In genomic region chr5:111366140-111366539, GRCm38 (mm10) we compare ENCODE assay signal across 26 mouse cellular contexts. TPM values are rescaled to one million over a fixed set of nuclear protein-coding genes. Genes with fewer than 3 reads are reported as not detected.
DNase-seq lines count a peak whose midpoint lies in the region; ATAC-seq lines count a peak whose summit lies in the region.
"Had no signal": no experiment of that assay in that cellular context is flagged by ENCODE, and none has a peak within 500 bp of the region (broad histone marks: within the 10 kb centered on the region; RNA-seq: fewer than 3 reads in every experiment).

No protein-coding gene starts in this region.

- 82% methylated on average over 5 of the region's 5 CpGs for WGBS in forebrain, embryonic 13.5 days
- WGBS in forebrain, embryonic 10.5 days: 88% methylated on average over 5 of the region's 5 CpGs
- 61% methylated on average over 5 of the region's 5 CpGs for WGBS in hindbrain, embryonic 15.5 days
- 93% methylated on average over 5 of the region's 5 CpGs for WGBS in hindbrain, embryonic 10.5 days
- WGBS in midbrain, embryonic 12.5 days: 83% methylated on average over 5 of the region's 5 CpGs
- 62% methylated on average over 5 of the region's 5 CpGs for WGBS in midbrain, embryonic 16.5 days

- no peak overlapping the region for H3K9ac ChIP-seq in forebrain, embryonic 13.5 days
- H3K9ac ChIP-seq in hindbrain, embryonic 15.5 days: no peak overlapping the region
- no peak overlapping the region for H3K9ac ChIP-seq in midbrain, embryonic 12.5 days (replicated peaks)
- no peak overlapping the region for H3K9ac ChIP-seq in midbrain, embryonic 16.5 days (ENCODE audit: low read depth, low read length)
- H3K9ac ChIP-seq: limb, embryonic 15.5 days; liver, embryonic 13.5 days had no signal

- H3K4me1 ChIP-seq in forebrain, embryonic 13.5 days: peaks cover 44% of the 10 kb centered on the region
- peaks cover 37% of the 10 kb centered on the region for H3K4me1 ChIP-seq in forebrain, embryonic 10.5 days
- H3K4me1 ChIP-seq in hindbrain, embryonic 15.5 days (replicated peaks): peaks cover 33% of the 10 kb centered on the region
- peaks cover 21% of the 10 kb centered on the region for H3K4me1 ChIP-seq in hindbrain, embryonic 10.5 days (replicated peaks)
- peaks cover 33% of the 10 kb centered on the region for H3K4me1 ChIP-seq in midbrain, embryonic 12.5 days
- peaks cover 33% of the 10 kb centered on the region for H3K4me1 ChIP-seq in midbrain, embryonic 16.5 days (ENCODE audit: control insufficient read depth, insufficient read depth, low read length)
- H3K4me1 ChIP-seq: liver, embryonic 13.5 days had no signal

- peaks cover 37% of the 10 kb centered on the region for H3K36me3 ChIP-seq in forebrain, embryonic 13.5 days (ENCODE audit: poor library complexity, severe bottlenecking)
- H3K36me3 ChIP-seq in forebrain, embryonic 10.5 days (replicated peaks): peaks cover 79% of the 10 kb centered on the region
- peaks cover 13% of the 10 kb centered on the region for H3K36me3 ChIP-seq in hindbrain, embryonic 15.5 days
- H3K36me3 ChIP-seq in hindbrain, embryonic 10.5 days: peaks cover 82% of the 10 kb centered on the region
- peaks cover 29% of the 10 kb centered on the region for H3K36me3 ChIP-seq in midbrain, embryonic 12.5 days
- peaks cover 5% of the 10 kb centered on the region; the same call in 1 of the 2 replicates for H3K36me3 ChIP-seq in midbrain, embryonic 16.5 days (ENCODE audit: control insufficient read depth, insufficient read depth, low read length)

- H3K27me3 ChIP-seq in forebrain, embryonic 13.5 days: no peaks in the 10 kb centered on the region
- H3K27me3 ChIP-seq in forebrain, embryonic 10.5 days (ENCODE audit: poor library complexity, severe bottlenecking): no peaks in the 10 kb centered on the region
- H3K27me3 ChIP-seq in hindbrain, embryonic 15.5 days: no peaks in the 10 kb centered on the region
- no peaks in the 10 kb centered on the region for H3K27me3 ChIP-seq in hindbrain, embryonic 10.5 days (ENCODE audit: insufficient read depth, poor library complexity, severe bottlenecking)
- H3K27me3 ChIP-seq in midbrain, embryonic 12.5 days: no peaks in the 10 kb centered on the region
- no peaks in the 10 kb centered on the region for H3K27me3 ChIP-seq in midbrain, embryonic 16.5 days (ENCODE audit: control insufficient read depth, insufficient read depth, low read depth, low read length)
- H3K27me3 ChIP-seq: limb, embryonic 15.5 days; liver, embryonic 13.5 days; Patski had no signal

- no peak overlapping the region for H3K4me3 ChIP-seq in forebrain, embryonic 13.5 days
- H3K4me3 ChIP-seq in forebrain, embryonic 10.5 days: no peak overlapping the region
- no peak overlapping the region for H3K4me3 ChIP-seq in hindbrain, embryonic 15.5 days
- H3K4me3 ChIP-seq in hindbrain, embryonic 10.5 days: no peak overlapping the region
- H3K4me3 ChIP-seq in midbrain, embryonic 12.5 days: no peak overlapping the region
- no peak overlapping the region for H3K4me3 ChIP-seq in midbrain, embryonic 16.5 days (ENCODE audit: low read depth, low read length)
- H3K4me3 ChIP-seq: gastrocnemius, adult 2 months; limb, embryonic 15.5 days; liver, embryonic 13.5 days had no signal

- no peak for ATAC-seq in forebrain, embryonic 13.5 days
- no peak for ATAC-seq in hindbrain, embryonic 15.5 days (ENCODE audit: low FRiP score, low read depth)
- ATAC-seq in midbrain, embryonic 12.5 days (ENCODE audit: low FRiP score, low read depth): no peak
- ATAC-seq in midbrain, embryonic 16.5 days: no peak
- ATAC-seq: intestine, embryonic 16.5 days; Patski had no signal

- H3K4me2 ChIP-seq in forebrain, embryonic 13.5 days: no peak overlapping the region
- no peak overlapping the region for H3K4me2 ChIP-seq in hindbrain, embryonic 15.5 days
- H3K4me2 ChIP-seq in midbrain, embryonic 12.5 days (replicated peaks): no peak overlapping the region
- H3K4me2 ChIP-seq in midbrain, embryonic 16.5 days (ENCODE audit: low read length): no peak overlapping the region
- H3K4me2 ChIP-seq: heart, embryonic 11.5 days; limb, embryonic 15.5 days; liver, embryonic 13.5 days had no signal

- no peaks in the 10 kb centered on the region for H3K9me3 ChIP-seq in forebrain, embryonic 13.5 days (replicated peaks)
- H3K9me3 ChIP-seq in forebrain, embryonic 10.5 days: no peaks in the 10 kb centered on the region
- no peaks in the 10 kb centered on the region for H3K9me3 ChIP-seq in hindbrain, embryonic 15.5 days
- H3K9me3 ChIP-seq in hindbrain, embryonic 10.5 days: no peaks in the 10 kb centered on the region
- no peaks in the 10 kb centered on the region for H3K9me3 ChIP-seq in midbrain, embryonic 12.5 days
- H3K9me3 ChIP-seq in midbrain, embryonic 16.5 days (replicated peaks; ENCODE audit: control insufficient read depth, low read length, poor library complexity, severe bottlenecking): no peaks in the 10 kb centered on the region
- H3K9me3 ChIP-seq: G1E; limb, embryonic 15.5 days; liver, embryonic 13.5 days had no signal

- no peak for DNase-seq in forebrain, embryonic 10.5 days (ENCODE audit: extremely low spot score, low spot score)
- DNase-seq in hindbrain, embryonic 10.5 days (ENCODE audit: low spot score): no peak
- DNase-seq in urinary bladder, postnatal 4 days (ENCODE audit: low spot score in 2 of 2): no peak
- DNase-seq: adrenal gland, postnatal 10 days; cerebellum, adult 8-10 months; cerebellum, postnatal 25 days; gastrocnemius, adult 2 months; heart, adult 18-20 months; heart, postnatal 36 days; kidney, adult 8-10 months; kidney, postnatal 4 days; liver, embryonic 13.5 days; lung, postnatal 10 days; right cerebral cortex, postnatal 4 days; thymus, adult 2 months; thymus, postnatal 36 days had no signal

- peak overlapping the region; percentile 61 for H3K27ac ChIP-seq in forebrain, embryonic 13.5 days
- H3K27ac ChIP-seq in forebrain, embryonic 10.5 days: no peak overlapping the region
- H3K27ac ChIP-seq in hindbrain, embryonic 15.5 days (replicated peaks): peak overlapping the region; percentile 47; the same call in 1 of the 2 replicates
- no peak overlapping the region for H3K27ac ChIP-seq in hindbrain, embryonic 10.5 days
- peak overlapping the region; percentile 89; the same call in 1 of the 2 replicates for H3K27ac ChIP-seq in midbrain, embryonic 12.5 days (replicated peaks)
- H3K27ac ChIP-seq in midbrain, embryonic 16.5 days (ENCODE audit: low read length): no peak overlapping the region
- H3K27ac ChIP-seq: gastrocnemius, adult 2 months; kidney, postnatal 0 days; limb, embryonic 15.5 days; liver, embryonic 13.5 days had no signal

RNA-seq across cellular contexts. Expression of gene Pitpnb, which starts 35.6 kb away (rescaled TPM):
- polyA plus RNA-seq in forebrain, embryonic 13.5 days (2015; fragmentation: Nextera tagmentation; extraction: Ambion mirVana): 103 and 112 TPM in 2 replicates
- 128 and 130 TPM in 2 replicates for polyA plus RNA-seq in forebrain, embryonic 10.5 days (2016; fragmentation: Nextera tagmentation; extraction: Ambion mirVana)
- polyA plus RNA-seq in hindbrain, embryonic 15.5 days (2015; fragmentation: Nextera tagmentation; extraction: Ambion mirVana): 94.8 and 94.9 TPM in 2 replicates
- 110 and 119 TPM in 2 replicates for polyA plus RNA-seq in hindbrain, embryonic 10.5 days (2016; fragmentation: Nextera tagmentation; extraction: Ambion mirVana)
- 110 and 113 TPM in 2 replicates for polyA plus RNA-seq in midbrain, embryonic 12.5 days (2016; fragmentation: Nextera tagmentation; extraction: Ambion mirVana)
- 96.9 and 98.7 TPM in 2 replicates for polyA plus RNA-seq in midbrain, embryonic 16.5 days (2015; fragmentation: Nextera tagmentation; extraction: Ambion mirVana)

RNA-seq across cellular contexts. Expression of gene Mn1, which starts 51.0 kb away (rescaled TPM):
- polyA plus RNA-seq in forebrain, embryonic 13.5 days (2015; fragmentation: Nextera tagmentation; extraction: Ambion mirVana): 81.0 and 89.3 TPM in 2 replicates
- polyA plus RNA-seq in forebrain, embryonic 10.5 days (2016; fragmentation: Nextera tagmentation; extraction: Ambion mirVana): 36.5 and 40.0 TPM in 2 replicates
- polyA plus RNA-seq in hindbrain, embryonic 15.5 days (2015; fragmentation: Nextera tagmentation; extraction: Ambion mirVana): 38.7 and 40.3 TPM in 2 replicates
- 55.9 and 65.1 TPM in 2 replicates for polyA plus RNA-seq in hindbrain, embryonic 10.5 days (2016; fragmentation: Nextera tagmentation; extraction: Ambion mirVana)
- polyA plus RNA-seq in midbrain, embryonic 12.5 days (2016; fragmentation: Nextera tagmentation; extraction: Ambion mirVana): 55.9 and 61.8 TPM in 2 replicates
- 41.6 and 50.3 TPM in 2 replicates for polyA plus RNA-seq in midbrain, embryonic 16.5 days (2015; fragmentation: Nextera tagmentation; extraction: Ambion mirVana)
- polyA plus RNA-seq: G1E had no signal

Comparison
In these comparisons a context has a peak if more than half of its experiments do, and no peak if none do; other contexts are left out.
1. H3K27ac ChIP-seq: peak in forebrain, embryonic 13.5 days (single experiment), hindbrain, embryonic 15.5 days (single experiment) and midbrain, embryonic 12.5 days (single experiment); none in forebrain, embryonic 10.5 days (single experiment), hindbrain, embryonic 10.5 days (single experiment) and midbrain, embryonic 16.5 days (single experiment).